Mouse (Mus musculus) left cerebral cortex, adult 2 months (tissue): Measurements from ENCODE around the gene Cdk5rap2. TPM values are rescaled to one million over a fixed set of nuclear protein-coding genes. Genes with fewer than 3 reads are reported as not detected.
A peak's percentile ranks its signal among the peaks of the same experiment; 100 is the strongest.

Experiments used
- DNase-seq, 2 experiments: peaks; one replicate each; pipeline ENCODE4 v3.0.0; 2021 to 2022; ENCODE audit warnings: low spot score in 2 of 2, mixed read lengths in 1 of 2; ENCODE audit errors: extremely low spot score in 1 of 2
- H3K27ac ChIP-seq: fragments of 200-600 bp; 2 replicates; pipeline ENCODE4 v1.8.1; 2022
- H3K4me3 ChIP-seq: fragments of 200-600 bp; 2 replicates; pipeline ENCODE4 v1.8.1; 2022
- CTCF ChIP-seq: fragments of 200-600 bp; IDR thresholded peaks from 2 replicates; pipeline ENCODE4 v1.8.1; 2022; ENCODE audit warnings: antibody characterized with exemption, mild to moderate bottlenecking, moderate library complexity
- intact Hi-C: fragments of 180-260 bp; cut with DNase I; formaldehyde crosslinking; loops from one replicate; pipeline ENCODE4 v1.15.1; 2025
- long read RNA-seq, 2 experiments: library from polyadenylated mRNA; stranded (forward); transcript quantifications; one replicate each; pipeline ENCODE4 v2.0.0; 2021; ENCODE audit warnings: borderline mapping rate in 2 of 2
- total RNA-seq, 2 experiments: library from RNA; stranded (reverse); gene quantifications; 2 replicates each; pipeline ENCODE4 v1.2.3; 2021

Gene Cdk5rap2
- total RNA-seq = 10 to 100 TPM; 10.3 to 10.7 TPM
- long read RNA-seq, experiment 1, partial matches to known transcripts = 2 of 7 reads
- long read RNA-seq, experiment 1, other reads (novel, unspliced or antisense) = 5 of 7 reads
- long read RNA-seq, experiment 2, full-length matches to known transcripts = 2 of 6 reads
- long read RNA-seq, experiment 2, partial matches to known transcripts = 1 of 6 reads
- long read RNA-seq, experiment 2, other reads (novel, unspliced or antisense) = 3 of 6 reads

DNA sequence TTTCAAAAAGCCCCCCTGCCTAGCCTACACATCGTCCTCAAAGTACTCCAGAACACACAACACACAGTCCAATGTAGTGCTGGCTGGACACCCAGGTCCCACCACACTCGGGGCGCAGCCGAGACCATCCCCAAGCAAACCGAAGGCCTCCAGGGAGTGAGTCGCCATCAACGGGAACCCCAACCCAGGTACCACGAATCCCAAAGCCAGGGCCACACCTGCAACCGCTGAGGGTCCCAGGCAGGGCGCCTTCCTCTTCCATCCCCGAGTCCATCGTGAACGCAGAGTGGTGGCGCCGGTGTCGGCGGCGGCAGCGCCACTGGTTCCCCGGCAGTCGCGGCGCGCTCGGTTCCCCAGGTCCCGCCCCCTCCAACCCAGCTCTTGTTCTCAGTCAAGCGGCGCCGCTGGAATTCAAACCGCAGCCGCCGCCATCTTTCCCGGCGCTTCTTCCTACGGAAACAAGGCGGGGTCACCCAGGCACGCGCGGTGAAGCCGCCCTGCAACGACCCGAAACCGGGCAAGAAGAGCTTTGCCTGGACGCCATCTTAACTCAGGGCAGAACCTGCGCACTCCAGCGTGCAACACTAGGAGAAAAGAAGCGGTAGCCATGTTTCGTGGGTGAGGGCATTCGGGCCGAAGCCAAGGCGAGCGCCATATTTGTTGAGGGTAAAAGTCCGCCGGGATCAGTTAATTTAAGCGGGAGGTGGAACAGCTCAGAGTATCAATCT, at the start of gene Cdk5rap2:
Cdk5rap2 (minus strand) TSS at position 450 of the 728 bp plus-strand sequence.
- intact Hi-C loops = loop anchor here (5.0 kb wide), 1 partner anchor 1782 kb away; no protein-coding TSS in a partner anchor
- no peak for TF ChIP-seq CTCF
- H3K27ac ChIP-seq = peak within 1 kb of the TSS; percentile 45
- DNase-seq = peak; percentile 96
- H3K4me3 ChIP-seq = peak within 1 kb of the TSS; percentile 86

DNA sequence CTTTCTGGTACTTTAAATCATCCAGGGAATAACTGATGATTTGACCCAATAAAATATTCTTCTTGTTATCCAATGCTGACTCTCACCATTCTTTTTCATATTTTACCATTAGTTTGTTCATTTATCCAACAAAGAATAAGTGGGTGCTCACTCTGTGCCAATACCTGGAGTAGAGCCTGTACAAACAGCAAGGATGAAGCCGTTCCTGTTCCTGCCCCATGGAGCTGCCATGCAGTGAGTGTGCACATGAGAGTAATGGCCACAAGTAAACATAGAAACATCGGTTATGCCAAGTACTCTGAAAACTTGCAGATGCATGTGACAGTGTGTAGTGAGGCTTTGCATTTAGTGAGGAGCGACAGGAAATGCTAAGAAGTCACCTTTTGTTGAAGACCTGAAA, 41.9 kb upstream of the Cdk5rap2 start:
- no peak overlapping the region for H3K27ac ChIP-seq
- intact Hi-C loops = loop anchor here (1.0 kb wide), 1 partner anchor 127 kb away; no protein-coding TSS in a partner anchor
- no peak for DNase-seq
- TF ChIP-seq CTCF = no peak
- no peak overlapping the region for H3K4me3 ChIP-seq

DNA sequence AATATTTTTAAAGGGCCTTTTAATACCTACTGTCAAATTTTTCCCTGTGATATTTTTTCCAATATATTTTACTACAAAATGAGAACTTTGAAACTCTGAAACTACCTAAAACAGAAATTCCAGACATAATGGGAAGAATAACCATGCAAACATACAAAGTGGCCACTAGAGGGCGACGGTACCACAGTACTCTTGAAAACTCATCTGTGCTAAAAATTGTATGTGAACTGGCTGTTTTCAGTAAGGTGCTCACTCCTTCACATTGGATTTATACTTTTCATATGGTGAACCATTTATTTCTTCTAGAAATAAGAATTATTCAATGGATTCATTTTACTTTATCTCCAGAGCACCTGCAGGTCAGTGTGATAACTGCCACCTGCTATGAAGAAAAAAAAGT, 41.5 kb upstream of the Cdk5rap2 start:
- peak; percentile 39 to 49 for DNase-seq
- no peak overlapping the region for H3K27ac ChIP-seq

DNA sequence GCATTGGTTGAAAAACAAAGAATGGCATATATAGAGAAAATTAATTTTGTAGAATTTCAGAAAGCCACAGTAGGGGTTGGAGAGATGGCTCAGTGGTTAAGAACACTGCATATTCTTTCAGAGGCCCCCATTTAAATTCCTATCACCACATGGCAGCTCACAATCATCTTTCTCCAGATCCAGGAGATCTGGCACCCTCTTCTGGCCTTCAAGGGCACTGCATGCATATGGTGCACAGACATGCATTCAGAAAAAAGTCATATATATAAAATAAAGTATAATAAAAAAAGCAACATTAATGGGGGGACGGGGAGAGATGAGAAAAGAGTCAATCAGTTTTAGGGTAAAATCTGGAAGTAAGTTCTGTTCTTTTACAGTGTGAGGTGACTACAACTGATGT, 39.4 kb upstream of the Cdk5rap2 start:
- Histone ChIP-seq H3K4me3 (no peak overlapping the region), H3K27ac (no peak overlapping the region)
- no peak for DNase-seq
- intact Hi-C loops = loop anchor here (2.0 kb wide), 2 partner anchors 85 to 151 kb away; partner anchors contain the start of gene Megf9
- TF ChIP-seq CTCF = peak; percentile 37

More for the DNA sequence above, 41.5 kb upstream of the Cdk5rap2 start:
- TF ChIP-seq CTCF = peak; percentile 96
- no peak overlapping the region for H3K4me3 ChIP-seq
- intact Hi-C loops = loop anchor here (1.0 to 2.0 kb wide), 3 partner anchors 83 to 149 kb away; partner anchors contain the start of gene Megf9

DNA sequence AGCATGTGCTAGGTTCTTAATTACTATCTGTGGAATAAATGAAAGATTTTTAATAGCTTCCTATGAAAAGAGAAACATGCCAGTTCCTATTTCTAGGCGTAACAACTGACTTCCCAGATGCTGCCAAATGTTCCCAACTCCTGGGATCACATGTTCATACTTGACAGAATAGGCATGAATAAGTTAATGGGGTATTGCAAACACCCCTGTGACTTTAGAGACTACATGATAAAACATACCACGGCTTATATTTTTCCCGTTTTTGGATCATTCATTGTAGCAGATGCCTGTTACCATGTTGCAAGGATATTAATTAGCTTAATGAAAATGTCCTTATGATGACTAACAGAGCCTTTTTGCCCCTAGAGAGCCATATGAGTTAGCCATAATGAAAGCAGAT, 36.5 kb upstream of the Cdk5rap2 start:
- DNase-seq = no peak
- Histone ChIP-seq H3K27ac (no peak overlapping the region), H3K4me3 (no peak overlapping the region)
- TF ChIP-seq CTCF = no peak
- intact Hi-C loops = no loop called here

DNA sequence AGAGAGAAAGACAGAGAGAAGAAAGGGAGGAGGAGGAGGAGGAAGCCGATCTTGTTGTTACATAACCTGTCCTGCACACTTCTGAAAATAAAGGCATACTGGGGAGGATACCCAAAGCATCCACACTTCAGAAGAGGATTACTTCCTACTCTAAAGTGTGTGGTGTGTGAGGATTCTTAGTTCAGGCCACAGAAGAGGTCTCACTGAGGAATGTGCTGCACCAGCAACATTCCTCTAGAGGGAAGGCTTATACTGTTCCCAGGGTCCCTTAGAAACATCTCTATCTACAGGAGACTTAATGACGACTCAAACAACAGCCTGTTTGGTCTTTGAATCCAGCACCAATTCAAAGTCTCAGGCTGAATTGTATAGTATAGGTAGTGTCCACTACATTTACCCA, 10.0 kb upstream of the Cdk5rap2 start:
- no peak; the same call in 1 of the 2 replicates for TF ChIP-seq CTCF

DNA sequence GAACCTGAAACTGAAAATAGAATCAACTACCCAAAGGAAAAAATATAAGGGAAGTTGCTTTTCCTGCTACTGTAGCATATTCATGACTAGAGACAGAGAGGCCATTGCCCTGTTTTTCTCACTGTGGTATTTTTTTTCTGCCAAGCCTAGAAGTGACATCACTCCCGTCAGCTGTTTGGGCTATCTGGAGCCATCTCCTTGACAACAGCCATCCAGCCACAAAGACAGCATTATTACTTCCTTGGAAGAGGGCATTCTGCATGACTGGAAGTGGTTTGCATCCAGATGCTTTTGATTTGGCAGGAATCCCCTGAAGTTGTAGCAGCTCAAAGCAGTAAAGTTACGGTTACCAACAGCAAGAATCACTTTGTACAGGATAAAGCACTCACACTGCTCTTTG, 1.9 kb upstream of the Cdk5rap2 start:
- no peak for TF ChIP-seq CTCF
- intact Hi-C loops = loop anchor here (1.0 to 5.0 kb wide), 2 partner anchors 123 to 1780 kb away; no protein-coding TSS in a partner anchor
- peak in 1 of 2 experiments; percentile 32 for DNase-seq
- no peak overlapping the region; the same call in 1 of the 2 replicates for H3K27ac ChIP-seq
- no peak overlapping the region for H3K4me3 ChIP-seq

More for the DNA sequence above, 10.0 kb upstream of the Cdk5rap2 start:
- no peak for DNase-seq
- Histone ChIP-seq H3K27ac (no peak overlapping the region), H3K4me3 (no peak overlapping the region)
- intact Hi-C loops = no loop called here

DNA sequence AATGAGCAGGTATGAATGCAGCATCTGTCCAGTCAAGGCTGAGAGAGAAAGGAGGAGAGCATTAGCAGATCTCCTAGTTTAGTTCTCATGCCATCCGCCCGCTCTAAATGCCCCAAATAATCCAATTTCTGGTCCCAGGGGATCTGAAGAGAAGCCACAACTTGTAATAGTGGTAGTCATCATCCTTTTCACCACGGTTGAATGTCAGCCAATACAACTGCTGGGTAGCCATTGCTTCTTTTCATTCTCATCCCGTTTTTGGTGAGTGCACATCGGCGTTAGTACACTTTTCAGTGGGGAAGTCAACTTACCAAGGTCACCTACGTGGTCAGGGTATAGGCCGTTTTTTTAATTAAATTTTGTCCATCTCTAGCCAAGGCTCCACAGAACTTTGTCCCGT, 787 bp downstream of the Cdk5rap2 start:
- no peak for TF ChIP-seq CTCF
- DNase-seq = no peak
- Histone ChIP-seq H3K27ac (no peak overlapping the region), H3K4me3 (peak overlapping the region; percentile 86)
- intact Hi-C loops = no loop called here

DNA sequence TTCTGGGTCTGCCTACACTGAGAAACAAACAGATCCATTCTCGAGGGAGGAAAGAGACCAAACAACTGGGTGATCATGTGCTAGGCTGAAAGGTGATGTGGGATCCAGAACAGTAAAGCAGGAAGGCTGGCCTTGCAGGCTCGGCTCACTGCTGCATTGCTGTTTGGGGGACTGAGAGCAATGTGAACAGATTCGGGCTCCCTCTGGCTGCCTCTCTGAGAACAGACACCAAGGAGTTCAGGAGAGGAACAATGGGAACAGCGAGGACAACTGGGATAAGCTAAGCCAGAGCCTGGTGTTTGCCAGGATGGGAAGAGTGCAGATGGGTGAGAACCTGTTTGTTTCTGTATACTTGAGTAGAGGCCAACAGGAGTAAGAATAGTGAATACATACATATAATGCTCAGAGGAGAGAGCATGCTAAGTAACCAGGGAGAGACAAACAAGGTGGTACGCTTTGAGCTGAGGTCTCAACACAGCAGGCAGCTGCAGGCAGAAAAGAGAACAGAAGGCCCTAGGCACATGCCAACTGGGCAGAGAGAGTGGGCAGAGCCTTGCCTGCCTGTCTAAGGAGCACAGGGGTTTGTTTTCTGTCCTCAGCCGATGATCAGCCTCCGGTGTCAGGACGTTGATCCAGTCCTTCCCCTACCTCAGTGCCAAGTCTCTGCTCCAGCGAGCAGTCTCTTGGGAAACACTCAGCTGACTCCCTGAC, 8.0 kb downstream of the Cdk5rap2 start:
- TF ChIP-seq CTCF = peak; percentile 77
- intact Hi-C loops = no loop called here
- H3K4me3 ChIP-seq = no peak overlapping the region
- peak overlapping the region; percentile 66 for H3K27ac ChIP-seq
- peak; percentile 68 to 71 for DNase-seq

DNA sequence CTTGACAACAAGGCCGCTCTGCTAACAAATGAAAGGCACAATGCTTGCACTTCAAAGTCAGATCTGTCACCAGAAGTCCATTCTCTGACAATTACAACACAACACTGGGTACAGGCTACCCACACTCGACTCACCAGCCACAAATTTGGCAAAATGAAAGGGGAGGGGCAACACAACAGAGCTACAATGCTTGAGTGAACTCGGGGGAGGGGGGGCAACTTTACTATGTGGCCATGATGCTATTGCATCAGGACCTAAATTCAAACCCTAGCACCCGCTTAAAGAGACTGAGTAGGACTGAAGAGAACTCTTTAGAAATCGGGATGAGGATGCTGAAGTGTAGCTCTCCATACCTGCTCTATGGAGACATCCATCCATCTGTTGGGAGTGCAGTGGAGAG, 10.8 kb downstream of the Cdk5rap2 start:
- no peak overlapping the region for H3K27ac ChIP-seq
- no peak overlapping the region for H3K4me3 ChIP-seq
- no peak for TF ChIP-seq CTCF
- intact Hi-C loops = no loop called here
- DNase-seq = no peak

DNA sequence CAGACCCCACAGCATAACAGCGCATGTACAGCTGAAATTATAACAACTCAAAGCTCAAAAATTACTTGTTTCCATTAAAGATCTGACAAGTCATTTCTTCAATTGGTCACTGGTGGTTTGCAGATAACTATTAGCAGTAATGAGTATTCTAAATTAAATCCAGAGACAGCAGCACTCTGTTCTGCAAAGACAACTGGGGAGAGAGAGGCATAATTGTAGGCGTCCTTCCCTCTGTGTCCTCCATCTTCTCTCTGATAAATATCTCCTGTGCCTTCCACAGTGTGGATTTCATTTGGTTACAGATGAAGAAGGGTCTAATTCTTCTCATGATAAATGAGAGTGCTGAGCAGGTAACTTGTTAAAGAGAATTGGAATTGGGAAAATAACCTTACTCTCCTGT, 11.2 kb downstream of the Cdk5rap2 start:
- no peak for DNase-seq
- no peak for TF ChIP-seq CTCF
- intact Hi-C loops = no loop called here
- H3K4me3 ChIP-seq = no peak overlapping the region
- no peak overlapping the region for H3K27ac ChIP-seq

DNA sequence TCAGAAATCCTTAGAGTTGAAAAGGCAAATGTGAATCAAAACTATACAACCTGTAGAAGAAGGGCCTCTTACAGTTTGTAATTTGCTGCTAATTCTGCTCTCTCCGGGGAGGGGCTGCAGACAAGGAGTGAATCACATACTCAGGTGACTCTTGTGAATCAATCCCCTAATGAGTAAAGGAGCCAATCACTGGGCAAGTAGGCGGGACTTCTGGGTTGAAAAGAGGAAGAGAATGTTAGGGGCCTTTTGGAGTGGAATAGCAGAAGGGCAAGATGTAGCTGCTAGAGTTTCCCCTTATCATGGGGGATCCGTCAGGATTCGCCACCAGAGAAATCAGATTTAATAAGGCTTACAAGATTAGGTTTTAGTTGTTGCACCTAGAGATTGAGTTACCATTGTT, 12.2 kb downstream of the Cdk5rap2 start:
- no peak for TF ChIP-seq CTCF
- Histone ChIP-seq H3K4me3 (no peak overlapping the region), H3K27ac (no peak overlapping the region)
- intact Hi-C loops = no loop called here
- no peak for DNase-seq
